Mouse (Mus musculus): ENCODE results near the gene Mast4. TPM values are rescaled to one million over a fixed set of nuclear protein-coding genes. Genes with fewer than 3 reads are reported as not detected.
A peak's percentile ranks its signal among the peaks of the same experiment; 100 is the strongest.

The Mast4 gene
- polyA plus RNA-seq, 1 experiment from 2014 or later: 31.0 TPM

- Histone ChIP-seq H3K27ac (ENCODE audit: low read depth, low read length) (no peak overlapping the region), H3K9me3 (ENCODE audit: control insufficient read depth, low read length) (no peaks in the 10 kb centered on the region), H3K4me3 (ENCODE audit: low read length) (no peak overlapping the region), H3K9ac (ENCODE audit: low read depth, low read length) (no peak overlapping the region), H3K36me3 (ENCODE audit: control insufficient read depth, insufficient read depth, low read length) (no peaks in the 10 kb centered on the region), H3K4me2 (replicated peaks; ENCODE audit: low read depth, low read length) (no peak overlapping the region), H3K4me1 (ENCODE audit: control insufficient read depth, insufficient read depth, low read length) (peaks cover 7% of the 10 kb centered on the region; the same call in 1 of the 2 replicates), H3K27me3 (ENCODE audit: control insufficient read depth, insufficient read depth, low read length) (no peaks in the 10 kb centered on the region)
- no peak for ATAC-seq (ENCODE audit: low FRiP score, low TSS enrichment)
- 94% methylated on average over 4 of the region's 4 CpGs for WGBS
Measured at GRCm38 (mm10) chr13:102984550-102984949, 349.7 kb downstream of the Mast4 start.

- no peak overlapping the region for H3K4me2 ChIP-seq (replicated peaks; ENCODE audit: low read depth, low read length)
- WGBS: 84% methylated on average over 5 of the region's 5 CpGs
- H3K4me3 ChIP-seq (ENCODE audit: low read length): no peak overlapping the region
- H3K9me3 ChIP-seq (ENCODE audit: control insufficient read depth, low read length): no peaks in the 10 kb centered on the region
- H3K27ac ChIP-seq (ENCODE audit: low read depth, low read length): no peak overlapping the region
- no peak for ATAC-seq (ENCODE audit: low FRiP score, low TSS enrichment)
- no peaks in the 10 kb centered on the region for H3K4me1 ChIP-seq (ENCODE audit: control insufficient read depth, insufficient read depth, low read length)
- no peaks in the 10 kb centered on the region for H3K36me3 ChIP-seq (ENCODE audit: control insufficient read depth, insufficient read depth, low read length)
- no peaks in the 10 kb centered on the region for H3K27me3 ChIP-seq (ENCODE audit: control insufficient read depth, insufficient read depth, low read length)
- no peak overlapping the region for H3K9ac ChIP-seq (ENCODE audit: low read depth, low read length)
Measured at GRCm38 (mm10) chr13:102973853-102974252, 360.4 kb downstream of the Mast4 start.

GRCm38 (mm10) chr13:102963471-102963870 is 370.8 kb downstream of the Mast4 start:
- Histone ChIP-seq H3K4me2 (replicated peaks; ENCODE audit: low read depth, low read length) (no peak overlapping the region), H3K36me3 (ENCODE audit: control insufficient read depth, insufficient read depth, low read length) (no peaks in the 10 kb centered on the region), H3K4me1 (ENCODE audit: control insufficient read depth, insufficient read depth, low read length) (no peaks in the 10 kb centered on the region), H3K27ac (ENCODE audit: low read depth, low read length) (no peak overlapping the region), H3K4me3 (ENCODE audit: low read length) (no peak overlapping the region), H3K9ac (ENCODE audit: low read depth, low read length) (no peak overlapping the region), H3K27me3 (ENCODE audit: control insufficient read depth, insufficient read depth, low read length) (no peaks in the 10 kb centered on the region), H3K9me3 (ENCODE audit: control insufficient read depth, low read length) (no peaks in the 10 kb centered on the region)
- no peak for ATAC-seq (ENCODE audit: low FRiP score, low TSS enrichment)
- WGBS: 94% methylated on average over 6 of the region's 6 CpGs

GRCm38 (mm10) chr13:102958273-102959270 is 375.7 kb downstream of the Mast4 start:
- 49% methylated on average over 19 of the region's 19 CpGs for WGBS
- ATAC-seq (ENCODE audit: low FRiP score, low TSS enrichment): no peak
- H3K4me3 ChIP-seq (ENCODE audit: low read length): peak overlapping the region; percentile 27
- H3K9ac ChIP-seq (ENCODE audit: low read depth, low read length): no peak overlapping the region
- no peaks in the 10 kb centered on the region for H3K27me3 ChIP-seq (ENCODE audit: control insufficient read depth, insufficient read depth, low read length)
- H3K4me2 ChIP-seq (replicated peaks; ENCODE audit: low read depth, low read length): peak overlapping the region; percentile 48
- H3K27ac ChIP-seq (ENCODE audit: low read depth, low read length): no peak overlapping the region; the same call in 1 of the 2 replicates
- H3K9me3 ChIP-seq (ENCODE audit: control insufficient read depth, low read length): no peaks in the 10 kb centered on the region
- H3K36me3 ChIP-seq (ENCODE audit: control insufficient read depth, insufficient read depth, low read length): no peaks in the 10 kb centered on the region
- 0 out of 2 replicates have a peak, but pooled peaks cover 3% of the 10 kb centered on the region for H3K4me1 ChIP-seq (ENCODE audit: control insufficient read depth, insufficient read depth, low read length)

- no peak for ATAC-seq (ENCODE audit: low FRiP score, low TSS enrichment)
- 0 out of 2 replicates have a peak, but pooled peaks cover 3% of the 10 kb centered on the region for H3K4me1 ChIP-seq (ENCODE audit: control insufficient read depth, insufficient read depth, low read length)
- H3K36me3 ChIP-seq (ENCODE audit: control insufficient read depth, insufficient read depth, low read length): no peaks in the 10 kb centered on the region
- H3K27me3 ChIP-seq (ENCODE audit: control insufficient read depth, insufficient read depth, low read length): no peaks in the 10 kb centered on the region
- peak overlapping the region; percentile 27 for H3K4me3 ChIP-seq (ENCODE audit: low read length)
- H3K4me2 ChIP-seq (replicated peaks; ENCODE audit: low read depth, low read length): peak overlapping the region; percentile 48
- no peak overlapping the region for H3K9ac ChIP-seq (ENCODE audit: low read depth, low read length)
- no peak overlapping the region for H3K27ac ChIP-seq (ENCODE audit: low read depth, low read length)
- no peaks in the 10 kb centered on the region for H3K9me3 ChIP-seq (ENCODE audit: control insufficient read depth, low read length)
- WGBS: 4% methylated on average over 15 of the region's 15 CpGs
Measured at GRCm38 (mm10) chr13:102957508-102958272, 376.6 kb downstream of the Mast4 start.

- no peak for ATAC-seq (ENCODE audit: low FRiP score, low TSS enrichment)
- H3K4me2 ChIP-seq (replicated peaks; ENCODE audit: low read depth, low read length): no peak overlapping the region
- no peak overlapping the region for H3K27ac ChIP-seq (ENCODE audit: low read depth, low read length)
- H3K4me1 ChIP-seq (ENCODE audit: control insufficient read depth, insufficient read depth, low read length): 0 out of 2 replicates have a peak, but pooled peaks cover 3% of the 10 kb centered on the region
- H3K9me3 ChIP-seq (ENCODE audit: control insufficient read depth, low read length): no peaks in the 10 kb centered on the region
- 93% methylated on average over 2 of the region's 2 CpGs for WGBS
- H3K9ac ChIP-seq (ENCODE audit: low read depth, low read length): no peak overlapping the region
- no peaks in the 10 kb centered on the region for H3K27me3 ChIP-seq (ENCODE audit: control insufficient read depth, insufficient read depth, low read length)
- H3K4me3 ChIP-seq (ENCODE audit: low read length): no peak overlapping the region
- H3K36me3 ChIP-seq (ENCODE audit: control insufficient read depth, insufficient read depth, low read length): no peaks in the 10 kb centered on the region
Measured at GRCm38 (mm10) chr13:102955506-102955905, 378.8 kb downstream of the Mast4 start.

GRCm38 (mm10) chr13:102949756-102950155 is 384.5 kb downstream of the Mast4 start:
- no peak for ATAC-seq (ENCODE audit: low FRiP score, low TSS enrichment)
- Histone ChIP-seq H3K9me3 (ENCODE audit: control insufficient read depth, low read length) (no peaks in the 10 kb centered on the region), H3K27ac (ENCODE audit: low read depth, low read length) (no peak overlapping the region), H3K27me3 (ENCODE audit: control insufficient read depth, insufficient read depth, low read length) (no peaks in the 10 kb centered on the region), H3K9ac (ENCODE audit: low read depth, low read length) (no peak overlapping the region), H3K36me3 (ENCODE audit: control insufficient read depth, insufficient read depth, low read length) (no peaks in the 10 kb centered on the region), H3K4me2 (replicated peaks; ENCODE audit: low read depth, low read length) (no peak overlapping the region), H3K4me1 (ENCODE audit: control insufficient read depth, insufficient read depth, low read length) (no peaks in the 10 kb centered on the region), H3K4me3 (ENCODE audit: low read length) (no peak overlapping the region)
- 57% methylated on average over 7 of the region's 7 CpGs for WGBS

GRCm38 (mm10) chr13:102948966-102949365 is 385.3 kb downstream of the Mast4 start:
- ATAC-seq (ENCODE audit: low FRiP score, low TSS enrichment): no peak
- Histone ChIP-seq H3K4me1 (ENCODE audit: control insufficient read depth, insufficient read depth, low read length) (no peaks in the 10 kb centered on the region), H3K27ac (ENCODE audit: low read depth, low read length) (no peak overlapping the region), H3K9me3 (ENCODE audit: control insufficient read depth, low read length) (no peaks in the 10 kb centered on the region), H3K36me3 (ENCODE audit: control insufficient read depth, insufficient read depth, low read length) (no peaks in the 10 kb centered on the region), H3K27me3 (ENCODE audit: control insufficient read depth, insufficient read depth, low read length) (no peaks in the 10 kb centered on the region), H3K9ac (ENCODE audit: low read depth, low read length) (no peak overlapping the region), H3K4me2 (replicated peaks; ENCODE audit: low read depth, low read length) (no peak overlapping the region), H3K4me3 (ENCODE audit: low read length) (no peak overlapping the region)
- 79% methylated on average over 3 of the region's 3 CpGs for WGBS
